Mouse (Mus musculus) lung, adult 2 months (tissue): ENCODE measurements around the gene Galntl6.

ENCODE experiments used
- CTCF ChIP-seq: fragments of 200-500 bp; IDR thresholded peaks from 2 replicates; pipeline ENCODE4 v1.5.1; 2011; ENCODE audit warnings: mild to moderate bottlenecking, low read length, control low read depth; ENCODE audit not compliant: insufficient read depth
- POLR2A ChIP-seq: fragments of 200-500 bp; IDR thresholded peaks from 2 replicates; pipeline ENCODE4 v1.6.1; 2011; ENCODE audit warnings: low read depth, mild to moderate bottlenecking, control low read depth, low read length, borderline replicate concordance; ENCODE audit errors: extremely low read depth

DNA sequence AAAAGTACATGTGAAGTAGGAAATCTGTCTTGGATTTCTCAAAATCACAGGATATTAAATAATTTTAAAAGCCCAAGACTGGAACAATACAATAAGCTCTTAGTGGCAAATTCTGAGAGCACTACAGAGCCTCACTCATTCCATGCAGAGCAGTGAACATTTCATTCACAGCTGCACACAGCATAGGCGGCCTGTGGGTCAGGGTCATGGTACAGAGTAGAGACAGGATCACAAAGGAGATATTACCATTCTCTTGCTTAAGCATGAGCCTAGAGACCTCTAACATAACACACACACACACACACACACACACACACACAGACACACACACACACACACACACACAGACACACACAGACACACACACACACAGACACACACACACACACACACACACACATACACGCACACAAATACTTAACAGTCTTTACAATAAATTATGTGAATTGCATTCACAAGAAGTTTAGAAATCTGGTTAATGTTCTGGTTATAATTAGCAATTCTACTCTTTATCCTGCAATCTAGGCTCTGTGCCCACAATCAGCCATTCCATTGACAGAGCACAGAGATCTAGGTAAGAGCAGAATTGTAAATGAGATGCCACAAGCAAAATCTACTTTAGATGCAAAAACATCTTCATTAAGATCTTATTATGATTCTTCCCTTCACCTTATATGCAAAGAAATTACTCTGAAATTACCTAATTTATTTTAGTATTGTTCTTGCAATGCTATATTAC lies 653.7 kb downstream of the Galntl6 start:
- TF ChIP-seq POLR2A (no peak), CTCF (no peak)
